Mouse (Mus musculus): ENCODE data around the gene Bach2. TPM values are rescaled to one million over a fixed set of nuclear protein-coding genes. Genes with fewer than 3 reads are reported as not detected.

Bach2 gene
- total RNA-seq, 2 experiments from 2014 or later, result 1.3 TPM; not detected in 1

DNA sequence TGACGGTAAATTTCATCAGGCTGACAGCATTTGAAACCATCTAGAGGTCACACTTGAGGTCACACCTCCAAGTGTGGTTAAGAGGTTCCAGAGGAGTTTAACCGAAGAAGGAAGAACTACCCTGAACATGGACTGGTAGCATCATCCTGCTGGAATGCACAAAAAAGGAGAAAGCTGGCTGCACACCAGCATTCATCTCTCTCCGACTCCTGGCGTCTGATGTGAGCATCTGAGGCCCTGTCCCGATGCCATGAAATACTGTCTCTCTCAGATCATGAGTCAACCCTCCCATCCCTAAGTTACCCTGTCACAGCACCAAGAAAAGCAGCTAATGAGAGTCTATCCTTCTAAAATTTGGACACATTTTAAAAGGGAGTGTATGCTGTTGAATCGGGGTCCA is 17.6 kb upstream of the Bach2 start:
- ATAC-seq (replicated peaks; ENCODE audit: low FRiP score, poor library complexity, severe bottlenecking), result no peak

DNA sequence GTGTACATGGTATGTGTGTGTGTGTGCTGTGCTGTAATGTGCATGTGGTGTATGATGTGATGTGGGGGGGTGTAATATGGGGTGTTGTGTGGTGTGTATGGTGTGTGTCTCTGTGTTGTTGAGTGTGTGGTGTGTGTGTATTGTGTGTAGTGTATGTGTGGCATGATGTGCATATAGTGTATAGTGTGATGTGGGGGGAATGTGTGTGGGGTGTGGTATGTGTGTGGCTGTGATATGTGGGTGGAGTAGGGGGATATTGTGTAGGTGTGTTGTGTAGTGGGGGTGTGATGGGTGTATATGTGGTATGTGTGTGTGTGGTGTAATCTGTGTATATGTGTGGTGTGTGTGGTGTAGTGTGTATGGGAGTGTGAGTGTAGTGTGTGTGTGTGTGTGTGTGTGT is 15.0 kb upstream of the Bach2 start:
- no peak for ATAC-seq (replicated peaks; ENCODE audit: low FRiP score, poor library complexity, severe bottlenecking)

DNA sequence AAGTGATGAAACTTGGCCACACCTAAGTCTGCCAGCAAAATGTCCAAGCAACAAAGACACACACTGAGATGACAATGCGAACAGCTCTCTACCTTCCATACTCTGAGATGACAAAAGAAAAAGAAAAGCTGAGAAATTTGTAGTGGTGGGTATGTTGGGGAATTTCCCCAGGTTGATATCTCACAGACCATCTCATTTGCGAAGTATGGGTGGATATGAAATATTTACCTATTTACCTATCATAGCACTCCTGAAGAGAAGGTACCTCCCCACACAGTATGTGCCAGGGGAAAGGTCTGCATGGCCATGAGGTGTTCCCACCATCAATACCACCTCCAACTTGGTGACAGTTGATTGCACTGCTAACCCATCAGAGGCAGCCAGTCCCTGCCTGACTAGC is 13.4 kb upstream of the Bach2 start:
- ATAC-seq (replicated peaks; ENCODE audit: low FRiP score, poor library complexity, severe bottlenecking), result no peak

DNA sequence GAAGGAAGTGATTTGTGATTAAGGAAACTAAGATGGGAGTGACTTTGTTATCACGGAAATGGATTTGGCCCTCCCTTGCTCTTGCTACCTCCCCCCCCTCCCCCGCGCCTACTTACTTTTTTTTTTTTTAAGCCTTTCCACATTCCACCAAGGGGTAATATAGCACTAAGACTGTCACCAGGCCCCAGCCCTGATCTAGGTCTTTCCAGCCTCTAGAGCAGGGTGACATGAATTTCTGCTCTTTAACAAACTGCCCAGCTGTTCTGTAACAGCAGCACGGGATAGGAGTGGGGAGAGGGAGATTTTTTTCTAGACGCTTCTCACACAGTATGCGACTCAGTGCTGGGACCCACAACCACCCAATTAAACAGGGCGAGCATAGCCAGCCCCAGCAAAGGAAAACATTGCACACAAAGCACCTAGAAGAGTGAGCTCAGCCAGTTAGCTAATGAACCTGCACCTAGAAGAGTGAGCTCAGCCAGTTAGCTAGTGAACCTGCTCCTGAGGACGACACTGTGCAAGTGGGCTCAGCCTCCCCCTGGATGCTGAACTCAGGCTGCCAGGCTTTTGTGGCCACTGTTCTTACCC is 10.5 kb upstream of the Bach2 start:
- no peak for ATAC-seq (replicated peaks; ENCODE audit: low FRiP score, poor library complexity, severe bottlenecking)

DNA sequence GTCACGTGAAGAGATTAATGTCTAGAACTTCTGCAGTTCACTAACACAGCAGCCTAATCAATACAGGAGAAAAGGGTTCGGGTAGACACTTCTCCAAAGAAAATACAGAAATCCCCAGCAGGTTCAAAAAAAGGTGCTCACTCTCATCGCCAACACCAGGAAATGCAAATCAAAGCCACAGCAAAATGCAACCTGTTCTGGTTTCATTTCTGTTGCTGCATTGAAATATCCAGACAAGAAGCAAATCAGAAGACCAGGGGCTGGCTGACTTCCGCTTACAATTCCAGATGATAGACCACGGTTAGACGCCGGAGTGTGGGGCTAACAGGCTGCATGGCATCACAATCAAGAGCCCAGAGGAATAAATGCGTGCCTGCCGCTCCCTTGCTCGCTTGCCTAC is 9.3 kb upstream of the Bach2 start:
- no peak for ATAC-seq (replicated peaks; ENCODE audit: low FRiP score, poor library complexity, severe bottlenecking)

DNA sequence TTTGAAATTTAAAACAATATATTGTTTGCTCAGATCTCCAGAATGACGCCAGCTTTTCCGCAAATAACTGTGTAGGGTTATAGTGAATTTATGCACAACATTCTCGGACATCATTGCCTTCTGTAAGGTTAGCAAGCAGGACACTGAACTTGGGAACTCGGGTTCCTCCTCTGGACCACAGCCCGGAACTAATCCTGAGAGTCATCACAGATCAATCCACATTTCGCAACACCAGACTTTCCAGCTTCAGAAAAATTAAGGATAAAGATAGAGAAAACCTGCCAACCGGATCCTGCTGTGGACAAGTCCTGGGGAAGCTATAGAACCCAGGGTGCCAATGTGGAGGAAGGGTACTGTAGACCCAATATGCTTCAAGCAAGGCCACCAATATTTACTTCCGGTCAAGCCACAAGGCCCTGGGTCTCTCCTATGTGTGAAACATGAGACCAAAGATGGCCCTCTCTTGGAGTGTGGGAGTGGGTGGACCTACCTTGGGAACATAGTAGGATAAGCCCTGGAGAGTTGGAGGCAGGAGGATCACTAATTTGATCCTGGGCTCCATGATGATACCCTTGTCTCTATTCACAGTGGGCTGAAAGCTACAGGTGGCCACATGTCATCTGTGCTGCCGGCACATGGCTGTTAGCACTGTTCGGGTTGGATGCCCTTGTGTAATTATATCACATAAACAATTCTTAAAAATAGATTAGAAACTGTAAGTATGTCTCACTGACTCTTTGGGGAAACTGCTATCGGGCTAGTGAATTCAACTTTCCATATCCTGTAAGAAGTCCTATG is 7.1 kb upstream of the Bach2 start:
- no peak for ATAC-seq (replicated peaks; ENCODE audit: low FRiP score, poor library complexity, severe bottlenecking)

DNA sequence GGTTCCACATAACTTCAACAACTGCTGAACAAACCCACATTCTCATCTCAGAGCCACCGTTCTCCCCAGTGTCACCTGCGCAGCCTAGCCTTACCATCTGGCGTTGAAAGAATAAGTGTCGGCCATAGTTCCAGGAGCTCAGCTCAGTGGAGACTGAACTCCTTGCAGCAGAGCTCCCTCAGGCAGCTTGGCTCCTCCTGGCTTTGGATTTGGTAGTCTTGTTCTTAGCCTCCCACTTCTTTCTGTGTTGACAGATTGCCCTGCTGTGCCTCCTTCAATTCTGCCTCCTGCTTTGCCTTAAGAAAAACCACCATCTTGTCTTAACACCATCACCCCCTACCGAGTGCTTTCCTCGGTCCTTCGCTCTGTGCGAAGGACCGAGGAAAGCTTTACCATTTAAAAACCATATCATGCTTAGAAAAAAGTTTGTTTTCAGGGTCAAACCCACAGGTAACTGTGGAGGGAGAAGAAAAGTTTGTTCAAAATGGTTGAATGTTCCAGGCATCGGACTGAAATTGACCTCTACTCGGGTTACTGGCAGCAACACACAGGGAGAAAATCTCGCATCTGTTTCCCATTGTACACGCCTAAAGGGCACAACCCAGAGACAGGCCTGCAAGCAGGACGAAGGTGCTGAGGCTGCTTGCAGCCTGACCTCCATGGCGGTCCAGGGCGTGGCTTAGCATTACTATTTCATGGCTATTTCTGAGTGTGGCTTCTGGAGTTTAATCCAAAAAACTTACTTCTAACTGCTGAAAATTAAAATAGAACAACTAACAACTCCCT is 2.5 kb upstream of the Bach2 start:
- ATAC-seq (replicated peaks; ENCODE audit: low FRiP score, poor library complexity, severe bottlenecking), result no peak

DNA sequence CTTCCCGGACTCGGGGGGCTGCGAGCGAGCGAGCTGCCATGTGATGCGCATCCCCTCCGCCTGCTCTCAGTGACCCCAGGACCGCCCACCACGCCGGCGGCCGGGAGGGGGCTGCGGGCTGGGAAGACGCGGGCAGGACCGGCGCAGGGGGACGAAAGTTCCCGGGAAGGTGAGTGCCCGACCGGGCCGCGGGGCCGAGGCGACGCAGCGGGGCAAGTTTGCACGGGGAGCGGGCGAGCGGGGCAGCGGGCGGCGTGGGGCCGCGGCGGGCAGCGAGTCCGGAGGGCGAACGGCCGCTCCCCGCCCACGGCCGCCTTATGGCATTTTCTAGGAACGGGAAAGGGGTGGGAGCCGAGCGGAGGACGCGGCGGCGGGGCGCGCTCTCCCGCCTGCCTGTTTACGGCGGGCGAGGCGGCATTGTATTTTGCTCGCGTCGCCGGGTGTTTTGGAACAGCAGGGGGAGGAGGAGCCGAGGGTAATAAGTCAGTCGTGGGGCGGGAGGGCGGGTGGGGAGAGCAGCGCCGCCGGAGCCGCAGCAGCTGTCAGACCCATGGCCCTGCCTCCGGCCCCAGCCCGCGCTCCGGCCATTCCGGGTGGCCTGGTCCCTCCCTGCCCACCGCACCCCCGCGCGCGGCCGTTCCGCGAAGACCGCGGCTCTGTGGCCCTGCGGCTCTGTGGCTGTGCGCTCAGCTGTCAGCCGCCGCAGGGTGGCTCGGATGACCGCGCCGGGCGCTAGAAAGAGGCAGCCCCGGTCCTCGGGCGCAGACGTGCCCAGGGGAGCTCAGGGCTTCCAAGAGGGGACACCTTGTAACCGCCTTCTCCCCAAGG is 531 bp downstream of the Bach2 start:
- no peak for ATAC-seq (replicated peaks; ENCODE audit: low FRiP score, poor library complexity, severe bottlenecking)

DNA sequence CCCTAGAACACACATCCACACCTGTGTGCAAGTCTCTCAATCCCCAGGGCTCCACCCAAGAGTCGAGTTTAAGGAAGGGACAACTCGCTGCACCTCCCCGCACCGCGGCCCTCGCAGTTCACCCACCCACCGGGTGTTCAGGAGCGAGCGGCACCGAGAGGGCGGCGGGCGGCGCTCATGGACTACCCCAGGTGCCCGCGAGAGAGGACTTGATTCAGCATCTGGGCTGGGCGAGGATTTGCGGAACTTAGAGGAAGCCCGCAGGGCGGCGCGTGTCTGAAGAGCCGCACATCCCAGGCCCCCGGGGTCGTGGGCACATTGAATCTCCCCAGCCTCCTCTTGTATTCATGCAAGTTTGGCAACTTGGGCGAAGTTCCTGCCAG is 1.1 kb downstream of the Bach2 start:
- no peak for ATAC-seq (replicated peaks; ENCODE audit: low FRiP score, poor library complexity, severe bottlenecking)

DNA sequence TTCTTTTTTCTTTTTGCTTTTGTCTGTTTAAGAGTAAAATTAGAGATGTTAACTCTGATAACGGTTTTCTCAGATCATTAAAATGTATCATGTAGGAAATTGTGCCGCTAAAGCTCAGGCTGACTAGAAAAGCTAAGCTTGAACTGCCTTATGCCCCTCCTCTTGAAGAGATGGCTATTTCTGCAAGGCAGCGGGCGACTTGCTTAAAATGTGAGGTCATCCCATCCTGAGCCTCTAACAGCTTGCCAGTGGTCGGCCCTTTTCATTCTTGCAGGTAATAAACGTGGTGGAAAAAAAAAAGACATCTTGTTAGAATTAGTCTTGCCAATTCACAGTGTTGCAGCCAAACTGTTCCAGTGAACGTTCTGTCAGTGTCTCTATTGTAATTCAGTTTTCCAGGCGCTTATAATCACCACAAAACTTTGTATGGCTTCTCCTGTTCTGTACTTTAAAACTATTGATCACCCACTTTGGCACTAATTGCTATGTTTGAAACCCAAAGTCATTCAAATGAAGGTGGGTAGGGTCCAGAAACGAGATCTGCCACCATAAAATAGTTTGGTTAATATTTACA is 1.9 kb downstream of the Bach2 start:
- ATAC-seq (replicated peaks; ENCODE audit: low FRiP score, poor library complexity, severe bottlenecking), result no peak

DNA sequence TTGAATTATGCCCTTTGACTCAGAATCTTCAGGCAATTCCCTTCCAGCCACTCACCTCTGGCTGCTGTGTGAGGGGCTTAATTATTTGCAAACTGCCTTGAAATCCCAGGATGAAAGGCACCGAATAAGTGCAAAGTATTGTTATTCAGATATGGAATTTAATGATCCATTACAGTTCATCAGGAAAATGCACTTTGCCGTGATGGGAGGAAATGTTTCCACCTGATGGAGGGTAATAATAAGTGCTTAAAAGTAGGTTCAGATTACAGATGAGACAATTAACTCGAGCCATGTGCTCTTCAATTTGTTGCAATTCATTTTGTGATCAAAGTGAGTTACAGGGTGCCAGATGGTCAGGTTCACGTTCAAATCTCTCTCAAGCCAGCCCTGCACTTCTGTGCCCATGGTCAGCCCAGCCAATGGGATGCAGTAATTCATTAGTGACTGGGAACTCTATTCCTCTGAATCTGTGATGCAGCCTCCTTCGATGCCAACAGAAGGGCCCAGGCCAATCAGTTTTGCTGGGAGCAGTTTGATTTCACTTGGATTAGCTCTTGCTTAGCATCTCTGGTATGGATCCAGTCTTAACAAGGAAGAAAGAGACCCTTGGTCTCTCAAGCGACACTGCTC is 2.9 kb downstream of the Bach2 start:
- no peak for ATAC-seq (replicated peaks; ENCODE audit: low FRiP score, poor library complexity, severe bottlenecking)

DNA sequence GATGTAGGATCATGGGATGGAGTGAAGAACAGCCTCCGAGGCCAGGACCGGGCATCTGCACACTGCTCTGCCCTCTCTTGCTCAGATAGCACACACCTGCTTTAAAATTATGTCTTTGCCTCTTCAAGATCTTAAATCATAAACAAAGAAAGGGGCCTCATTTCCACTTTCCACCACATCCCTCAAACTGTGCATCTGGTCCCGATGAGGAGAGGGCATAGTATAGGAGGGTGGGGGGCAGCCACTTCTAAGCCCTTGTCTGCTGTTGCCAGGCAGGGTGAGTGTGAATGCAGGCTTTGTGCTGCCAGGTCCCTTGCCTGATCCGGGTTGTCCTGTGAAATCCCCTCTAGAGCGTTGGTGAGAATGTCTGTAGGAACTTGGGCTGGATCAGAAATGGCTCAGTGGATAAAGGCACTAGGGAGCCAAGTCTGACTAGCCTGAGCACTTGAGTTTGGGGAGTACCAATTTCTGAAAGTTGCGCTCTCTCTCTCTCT is 3.6 kb downstream of the Bach2 start:
- ATAC-seq (replicated peaks; ENCODE audit: low FRiP score, poor library complexity, severe bottlenecking), result no peak

DNA sequence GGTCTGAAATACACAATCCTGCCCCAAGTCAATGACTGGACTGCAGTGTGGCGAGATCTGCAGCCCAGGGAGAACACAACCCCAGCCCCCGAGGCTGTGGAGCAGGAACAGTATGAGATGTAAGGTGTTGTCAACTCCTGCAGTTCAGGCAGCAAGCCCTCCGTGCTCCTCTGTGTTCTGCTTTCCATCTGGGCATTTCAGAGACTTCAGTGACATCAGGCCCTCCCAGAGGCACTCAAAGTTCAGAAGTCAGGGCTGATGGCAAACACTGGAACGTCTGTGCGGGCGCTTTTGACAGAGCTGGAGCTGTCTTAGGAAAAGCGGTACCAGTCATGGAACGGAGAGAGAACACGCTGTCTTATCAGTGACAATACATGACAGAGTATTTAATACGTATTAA is 4.9 kb downstream of the Bach2 start:
- ATAC-seq (replicated peaks; ENCODE audit: low FRiP score, poor library complexity, severe bottlenecking), result no peak

DNA sequence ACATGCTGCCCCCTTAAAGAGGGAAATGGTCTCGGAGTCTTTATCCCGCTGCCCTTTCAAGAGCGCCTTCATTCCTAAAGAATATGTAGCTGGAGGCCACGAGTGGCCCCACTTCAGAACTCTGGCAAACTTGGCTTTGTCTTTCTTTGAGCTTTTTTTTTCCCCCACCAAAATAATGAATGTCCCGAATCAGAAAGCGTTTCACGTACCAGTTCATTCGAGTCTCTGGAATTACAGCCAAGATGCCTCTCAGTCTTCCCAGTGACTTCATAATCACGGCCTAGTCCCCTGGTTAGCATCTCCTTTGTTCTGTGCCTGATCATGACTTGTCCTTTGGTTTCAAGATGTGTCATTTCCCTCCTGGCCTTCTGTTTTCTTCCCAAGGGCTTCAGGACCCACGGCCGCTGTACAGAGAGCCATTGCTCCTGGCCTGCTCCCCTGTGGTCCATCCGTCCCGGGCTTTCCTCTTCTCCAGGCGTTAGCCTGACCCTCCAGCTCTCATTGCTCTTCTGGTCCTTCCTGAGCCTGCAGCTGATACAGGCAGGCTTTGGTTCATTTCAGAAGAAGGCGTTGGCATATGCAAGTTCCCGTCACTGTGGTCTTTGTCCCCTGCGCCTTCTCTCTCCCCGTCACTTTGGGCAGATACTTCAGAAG is 5.6 kb downstream of the Bach2 start:
- no peak for ATAC-seq (replicated peaks; ENCODE audit: low FRiP score, poor library complexity, severe bottlenecking)

DNA sequence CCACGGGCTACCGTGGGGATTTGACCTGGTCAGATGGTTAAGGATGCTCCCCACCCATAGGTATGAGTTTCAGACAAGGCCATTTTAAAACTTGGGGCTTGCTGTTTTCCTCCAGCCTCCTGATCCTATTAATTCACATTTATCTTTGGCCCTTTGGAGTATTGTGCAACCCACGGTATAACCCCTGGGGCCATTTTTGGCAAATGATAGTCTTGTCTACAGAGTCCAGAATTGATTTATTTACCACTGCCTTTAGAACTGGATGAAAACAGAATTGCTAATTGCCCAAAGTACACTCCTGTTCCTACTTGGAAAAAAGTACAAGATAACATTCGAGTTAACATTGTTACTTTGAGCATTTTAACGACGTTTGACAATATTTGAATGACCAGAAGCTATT is 7.0 kb downstream of the Bach2 start:
- ATAC-seq (replicated peaks; ENCODE audit: low FRiP score, poor library complexity, severe bottlenecking), result no peak

DNA sequence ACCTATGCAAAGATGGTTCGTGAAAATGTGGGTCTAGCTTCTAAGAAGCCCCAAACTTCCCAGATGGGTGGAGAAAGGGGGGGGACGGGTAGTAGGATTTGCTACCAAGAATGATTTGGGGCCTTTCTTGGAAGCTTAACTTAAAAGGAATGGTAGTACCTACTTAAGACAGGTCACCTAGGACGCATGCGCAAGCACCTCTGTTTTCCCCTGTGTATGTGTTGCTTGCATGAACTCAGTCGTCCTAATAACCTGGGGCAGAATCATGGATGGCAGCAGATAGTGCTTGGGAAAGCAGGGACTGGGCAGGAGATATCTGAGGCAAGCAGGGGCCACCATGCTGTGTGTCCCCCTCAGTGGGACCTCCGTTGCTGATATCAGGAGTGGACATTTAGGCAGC is 7.4 kb downstream of the Bach2 start:
- no peak for ATAC-seq (replicated peaks; ENCODE audit: low FRiP score, poor library complexity, severe bottlenecking)

DNA sequence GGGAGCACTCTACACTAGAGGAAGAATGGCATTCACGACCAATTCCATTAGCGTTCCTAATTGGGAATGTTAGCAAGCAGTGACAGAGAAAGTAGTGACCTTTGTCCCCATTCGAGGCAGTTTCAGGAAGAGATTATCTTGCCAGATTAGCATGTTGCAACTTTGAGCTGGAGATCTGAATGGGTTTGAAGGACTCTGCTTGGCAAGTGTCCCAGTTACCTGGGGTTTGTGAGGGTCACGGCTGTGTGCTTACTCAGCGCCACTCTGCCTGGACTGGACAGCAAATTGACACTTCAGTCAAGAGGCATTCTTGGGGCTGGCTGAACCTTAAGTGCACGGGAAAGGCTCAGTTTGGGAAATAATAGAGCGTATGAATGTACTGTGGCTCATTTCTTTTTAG is 8.2 kb downstream of the Bach2 start:
- ATAC-seq (replicated peaks; ENCODE audit: low FRiP score, poor library complexity, severe bottlenecking), result no peak

DNA sequence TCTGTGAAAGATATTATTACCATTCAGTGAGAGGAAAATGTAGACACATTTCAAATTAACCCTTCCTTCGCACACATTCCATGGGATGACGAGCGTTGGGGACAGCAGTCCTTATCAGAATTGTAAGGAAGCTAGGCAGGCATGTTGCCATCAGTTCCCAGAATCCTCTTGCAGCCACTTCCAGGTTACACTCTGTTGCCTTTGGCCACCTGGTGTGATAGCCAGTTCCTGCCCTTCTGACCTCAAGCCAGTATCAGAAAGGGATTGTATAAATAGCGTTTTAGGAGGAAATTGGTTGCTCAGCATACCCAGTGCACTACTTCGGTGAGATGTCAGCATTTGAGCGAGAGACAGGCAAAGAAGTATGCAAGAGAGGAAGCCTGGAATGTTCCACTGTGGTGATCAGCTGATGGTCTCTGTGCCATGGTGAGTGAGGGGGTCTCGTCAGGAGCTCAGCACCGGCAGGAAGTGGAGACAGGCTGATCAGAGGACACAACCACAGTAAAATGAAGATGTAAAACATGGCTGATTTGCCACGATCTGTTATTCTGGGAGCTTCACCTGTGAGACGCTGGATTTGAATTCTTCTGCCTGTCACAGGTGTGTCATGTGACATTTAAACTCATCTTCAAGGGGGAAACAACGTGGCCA is 9.0 kb downstream of the Bach2 start:
- no peak for ATAC-seq (replicated peaks; ENCODE audit: low FRiP score, poor library complexity, severe bottlenecking)
